Mouse (Mus musculus): ENCODE results near the gene Nrap. TPM values are rescaled to one million over a fixed set of nuclear protein-coding genes. Genes with fewer than 3 reads are reported as not detected.

Gene Nrap
- polyA plus RNA-seq, 1 experiment from 2014 or later: 0.14 TPM

DNA sequence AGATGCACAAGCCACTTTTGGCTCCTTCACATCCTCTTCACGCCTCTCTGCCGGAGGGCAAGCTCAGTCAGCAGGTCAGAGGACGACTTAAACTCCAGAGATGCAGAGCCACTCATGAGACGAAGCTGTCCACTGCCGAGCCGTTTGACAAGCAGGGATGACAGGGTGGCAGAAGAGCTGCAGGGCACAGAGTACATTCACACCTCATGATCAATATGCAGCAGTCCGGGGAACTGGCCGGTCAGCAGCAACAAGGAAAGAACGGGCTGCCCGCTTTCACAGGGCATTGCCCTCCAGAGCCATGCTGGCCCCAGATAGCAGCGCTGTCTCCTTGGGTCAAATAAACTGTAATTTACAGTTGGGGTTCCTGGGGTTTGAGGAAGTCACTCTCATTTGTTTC, 111.5 kb downstream of the Nrap start:
- Histone ChIP-seq H3K9me3 (ENCODE audit: control insufficient read depth, low read length) (no peaks in the 10 kb centered on the region), H3K27ac (ENCODE audit: low read depth, low read length) (no peak overlapping the region), H3K4me2 (no peak overlapping the region), H3K27me3 (replicated peaks; ENCODE audit: control insufficient read depth, insufficient read depth, low read length) (no peaks in the 10 kb centered on the region), H3K4me3 (ENCODE audit: low read depth, low read length) (no peak overlapping the region), H3K36me3 (ENCODE audit: control insufficient read depth, insufficient read depth, low read length) (no peaks in the 10 kb centered on the region), H3K4me1 (replicated peaks; ENCODE audit: control insufficient read depth, insufficient read depth, low read length) (no peaks in the 10 kb centered on the region), H3K9ac (ENCODE audit: low read depth, low read length) (no peak overlapping the region)
- WGBS: 70% methylated on average over 11 of the region's 11 CpGs
- no peak for ATAC-seq (replicated peaks; ENCODE audit: low FRiP score)
- DNase-seq (ENCODE audit: low spot score): no peak

DNA sequence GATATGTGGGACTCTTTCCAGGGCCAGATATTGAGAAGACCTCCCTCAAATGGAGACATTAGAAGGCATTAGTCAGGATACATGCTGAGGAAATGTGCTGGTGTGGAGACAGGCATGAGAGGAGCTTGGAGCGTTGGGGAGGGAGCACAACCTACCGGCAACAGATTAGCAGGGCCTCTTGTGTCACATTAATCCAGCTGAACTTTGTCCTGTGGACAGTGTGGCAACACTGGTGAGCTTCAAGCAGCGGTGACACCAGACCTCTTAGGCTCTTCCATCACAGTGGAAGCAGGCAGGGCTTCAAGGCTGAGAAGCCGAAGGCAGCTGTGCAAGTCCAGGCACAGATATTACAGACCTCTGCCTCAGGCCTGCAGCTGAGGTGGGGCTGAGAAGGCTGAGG, 111.9 kb downstream of the Nrap start:
- DNase-seq (ENCODE audit: low spot score) (no peak), ATAC-seq (replicated peaks; ENCODE audit: low FRiP score) (peak; percentile 41; the same call in 1 of the 2 replicates)
- WGBS: 66% methylated on average over 4 of the region's 4 CpGs
- Histone ChIP-seq H3K36me3 (ENCODE audit: control insufficient read depth, insufficient read depth, low read length) (no peaks in the 10 kb centered on the region), H3K27me3 (replicated peaks; ENCODE audit: control insufficient read depth, insufficient read depth, low read length) (no peaks in the 10 kb centered on the region), H3K9me3 (ENCODE audit: control insufficient read depth, low read length) (no peaks in the 10 kb centered on the region), H3K4me3 (ENCODE audit: low read depth, low read length) (no peak overlapping the region), H3K9ac (ENCODE audit: low read depth, low read length) (no peak overlapping the region), H3K27ac (ENCODE audit: low read depth, low read length) (no peak overlapping the region), H3K4me2 (no peak overlapping the region), H3K4me1 (replicated peaks; ENCODE audit: control insufficient read depth, insufficient read depth, low read length) (no peaks in the 10 kb centered on the region)

DNA sequence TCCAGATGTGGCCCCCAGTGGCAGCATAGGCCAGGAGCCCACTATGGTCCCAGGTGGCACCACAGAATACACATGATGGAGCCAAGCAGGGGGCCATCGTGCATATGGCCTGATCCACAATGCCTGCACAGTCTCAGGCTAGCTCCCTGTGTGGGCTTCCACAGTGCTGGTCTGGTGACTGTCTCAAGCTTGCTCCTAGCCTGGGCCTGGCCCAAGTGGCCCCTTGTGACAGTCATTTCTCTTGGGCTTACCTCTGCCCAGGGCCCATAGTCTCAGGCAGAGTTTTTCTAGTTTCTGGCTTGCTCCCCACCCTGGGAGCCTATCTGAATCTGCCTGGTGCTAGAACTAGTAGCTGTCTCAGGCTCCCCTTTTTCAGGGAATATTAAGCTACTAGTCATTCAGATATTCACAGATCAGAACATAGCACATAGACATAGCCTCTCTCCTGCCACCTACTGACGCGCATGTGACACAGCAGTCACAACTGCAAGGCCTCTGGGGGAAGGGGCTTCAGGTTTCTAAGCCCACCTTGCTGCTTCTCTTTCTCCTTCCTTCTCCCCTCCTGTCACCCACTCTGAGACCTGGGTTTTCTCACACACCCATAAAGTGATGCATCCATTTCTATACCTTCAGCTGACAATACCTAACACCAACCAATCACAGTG, 112.6 kb downstream of the Nrap start:
- Histone ChIP-seq H3K4me2 (no peak overlapping the region), H3K9ac (ENCODE audit: low read depth, low read length) (no peak overlapping the region), H3K9me3 (ENCODE audit: control insufficient read depth, low read length) (no peaks in the 10 kb centered on the region), H3K4me1 (replicated peaks; ENCODE audit: control insufficient read depth, insufficient read depth, low read length) (no peaks in the 10 kb centered on the region), H3K27me3 (replicated peaks; ENCODE audit: control insufficient read depth, insufficient read depth, low read length) (no peaks in the 10 kb centered on the region), H3K4me3 (ENCODE audit: low read depth, low read length) (no peak overlapping the region), H3K36me3 (ENCODE audit: control insufficient read depth, insufficient read depth, low read length) (no peaks in the 10 kb centered on the region), H3K27ac (ENCODE audit: low read depth, low read length) (no peak overlapping the region)
- ATAC-seq (replicated peaks; ENCODE audit: low FRiP score): no peak
- 54% methylated on average over 3 of the region's 3 CpGs for WGBS
- DNase-seq (ENCODE audit: low spot score): no peak

DNA sequence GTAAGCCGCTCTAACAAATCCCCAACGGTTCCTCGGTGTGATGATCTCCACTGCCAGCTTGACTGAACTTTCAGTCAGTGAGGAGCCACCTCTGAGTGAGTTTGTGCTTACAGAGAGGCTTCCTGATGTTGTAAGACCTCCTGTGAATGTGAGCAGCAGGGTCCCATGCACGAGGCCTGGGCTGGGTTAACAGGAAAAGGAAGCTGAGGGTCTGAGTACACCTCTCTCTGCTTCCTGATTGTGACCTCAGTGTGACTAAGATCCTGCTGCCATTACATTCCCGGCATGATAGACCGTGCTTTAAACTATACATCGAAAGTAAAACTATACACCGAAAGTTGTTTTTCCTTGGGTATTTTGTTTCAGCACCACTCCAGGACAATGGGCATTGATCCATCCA, 117.8 kb downstream of the Nrap start:
- H3K4me2 ChIP-seq: no peak overlapping the region
- WGBS: 57% methylated on average over 8 of the region's 8 CpGs
- no peak overlapping the region for H3K4me3 ChIP-seq (ENCODE audit: low read depth, low read length)
- no peaks in the 10 kb centered on the region for H3K9me3 ChIP-seq (ENCODE audit: control insufficient read depth, low read length)
- H3K27me3 ChIP-seq (replicated peaks; ENCODE audit: control insufficient read depth, insufficient read depth, low read length): no peaks in the 10 kb centered on the region
- H3K4me1 ChIP-seq (replicated peaks; ENCODE audit: control insufficient read depth, insufficient read depth, low read length): no peaks in the 10 kb centered on the region
- no peak for ATAC-seq (replicated peaks; ENCODE audit: low FRiP score)
- no peaks in the 10 kb centered on the region for H3K36me3 ChIP-seq (ENCODE audit: control insufficient read depth, insufficient read depth, low read length)
- DNase-seq (ENCODE audit: low spot score): no peak
- no peak overlapping the region for H3K9ac ChIP-seq (ENCODE audit: low read depth, low read length)
- H3K27ac ChIP-seq (ENCODE audit: low read depth, low read length): no peak overlapping the region

Other genes starting within 250 kb of the Nrap start
- gene Habp2, start 102.9 kb downstream of the Nrap start, polyA plus RNA-seq (2014; fragmentation: Nextera tagmentation; extraction: Ambion mirVana): 56.3 and 65.6 TPM in 2 replicates
- gene Casp7, start 7.1 kb upstream of the Nrap start, polyA plus RNA-seq (2014; fragmentation: Nextera tagmentation; extraction: Ambion mirVana): 23.9 and 26.4 TPM in 2 replicates
- not detected in 2 replicates for gene Plekhs1, start 71.6 kb upstream of the Nrap start, polyA plus RNA-seq (2014; fragmentation: Nextera tagmentation; extraction: Ambion mirVana)
- 25.7 and 29.2 TPM in 2 replicates for gene Dclre1a, start 158.2 kb upstream of the Nrap start, polyA plus RNA-seq (2014; fragmentation: Nextera tagmentation; extraction: Ambion mirVana)
- 14.1 and 15.5 TPM in 2 replicates for gene Nhlrc2, start 158.2 kb upstream of the Nrap start, polyA plus RNA-seq (2014; fragmentation: Nextera tagmentation; extraction: Ambion mirVana)